Mouse (Mus musculus) megakaryocyte, adult 5-6 weeks (primary cell): ENCODE results near the gene Dnajc21. TPM values are rescaled to one million over a fixed set of nuclear protein-coding genes. Genes with fewer than 3 reads are reported as not detected.
"Not testable (repeated sequence)": the region's sequence is repeated elsewhere in the genome, so short reads cannot be mapped to it uniquely, and the experiment has no call there.

Experiments used
- ATAC-seq: 2 replicates; pipeline ENCODE4 v1.8.0; 2016; ENCODE audit warnings: mild to moderate bottlenecking, inconsistent platforms; ENCODE audit not compliant: poor library complexity, severe bottlenecking
- total RNA-seq, 2 experiments: library from RNA; stranded (forward) in 1 of 2; stranded (reverse) in 1 of 2; fragments of 153-499, 151-499 nt in 1 of 2; fragments of 221-1000, 200-1000 nt in 1 of 2; gene quantifications; 2 replicates each; pipeline versions ENCODE4 v1.2.3 to v1.2.4; 2015 to 2017

Gene Dnajc21
- total RNA-seq (2015) (35.1 and 36.9 TPM in 2 replicates), total RNA-seq (2017) (37.5 and 42.2 TPM in 2 replicates)

GRCm38 (mm10) chr15:10470151-10470831 lies at the start of gene Dnajc21:
Gene Dnajc21 (minus strand): TSS chr15:10470516.
- peak; percentile 92 for ATAC-seq

- no peak for ATAC-seq
Observed at GRCm38 (mm10) chr15:10515166-10515565, 44.9 kb upstream of the Dnajc21 start.

- no peak for ATAC-seq
Observed at GRCm38 (mm10) chr15:10506099-10506498, 35.8 kb upstream of the Dnajc21 start.

GRCm38 (mm10) chr15:10500838-10501719 lies 30.8 kb upstream of the Dnajc21 start:
- ATAC-seq, result peak; percentile 38; the same call in 1 of the 2 replicates

GRCm38 (mm10) chr15:10500035-10500434 lies 29.7 kb upstream of the Dnajc21 start:
- ATAC-seq, result no peak

GRCm38 (mm10) chr15:10499593-10499992 lies 29.3 kb upstream of the Dnajc21 start:
- no peak for ATAC-seq

GRCm38 (mm10) chr15:10496696-10497095 lies 26.4 kb upstream of the Dnajc21 start:
- ATAC-seq, result not testable (repeated sequence)

- no peak for ATAC-seq
Observed at GRCm38 (mm10) chr15:10495944-10496343, 25.6 kb upstream of the Dnajc21 start.

GRCm38 (mm10) chr15:10490101-10490500 lies 19.8 kb upstream of the Dnajc21 start:
- ATAC-seq, result no peak

- no peak for ATAC-seq
Observed at GRCm38 (mm10) chr15:10487246-10487645, 16.9 kb upstream of the Dnajc21 start.

GRCm38 (mm10) chr15:10486365-10486839 lies 16.1 kb upstream of the Dnajc21 start:
- peak; percentile 24 for ATAC-seq

GRCm38 (mm10) chr15:10485484-10486364 lies 15.4 kb upstream of the Dnajc21 start, which contains the start of the genes Brix1 and Rad1:
Gene Brix1 (minus strand): TSS chr15:10485947.
Gene Rad1 (plus strand): TSS chr15:10486018.
- peak; percentile 99 for ATAC-seq

GRCm38 (mm10) chr15:10470941-10471340 lies 625 bp upstream of the Dnajc21 start:
- no peak for ATAC-seq

GRCm38 (mm10) chr15:10469641-10470150 lies 620 bp downstream of the Dnajc21 start:
- ATAC-seq, result peak; percentile 19

- ATAC-seq, result no peak
Observed at GRCm38 (mm10) chr15:10468761-10469160, 1.6 kb downstream of the Dnajc21 start.

GRCm38 (mm10) chr15:10464678-10465077 lies 5.6 kb downstream of the Dnajc21 start:
- ATAC-seq, result no peak

GRCm38 (mm10) chr15:10463555-10463954 lies 6.8 kb downstream of the Dnajc21 start:
- peak; percentile 49 for ATAC-seq

- ATAC-seq, result no peak
Observed at GRCm38 (mm10) chr15:10460986-10461385, 9.3 kb downstream of the Dnajc21 start.

GRCm38 (mm10) chr15:10447102-10447501 lies 23.2 kb downstream of the Dnajc21 start:
- ATAC-seq, result no peak

- no peak for ATAC-seq
Observed at GRCm38 (mm10) chr15:10442275-10442674, 28.0 kb downstream of the Dnajc21 start.
